Mouse (Mus musculus): ENCODE results near the gene Ccr1l1. TPM values are rescaled to one million over a fixed set of nuclear protein-coding genes. Genes with fewer than 3 reads are reported as not detected.

The Ccr1l1 gene
- polyA plus RNA-seq (2011; ENCODE audit: insufficient read length, low read depth, missing spikeins), result not detected in 2 replicates

DNA sequence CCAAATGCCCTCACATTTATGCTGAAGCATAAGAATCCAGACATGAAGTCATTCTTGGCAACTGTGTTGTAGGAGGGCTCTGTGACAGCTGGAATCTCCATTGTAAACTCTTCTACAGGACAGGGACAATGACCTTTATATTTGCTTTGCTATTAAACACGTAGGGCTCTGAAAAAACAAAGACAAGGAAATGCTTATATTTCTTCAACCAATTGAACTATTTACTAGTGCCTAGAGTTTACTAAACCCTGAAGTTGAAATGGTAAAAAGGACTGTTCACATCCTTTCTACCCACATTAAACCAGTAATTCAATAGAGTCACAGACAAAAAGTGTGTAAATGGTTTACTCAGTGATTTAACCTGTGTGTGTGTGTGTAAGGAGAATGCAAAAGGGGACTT is at the start of gene Ccr1l1:
Ccr1l1 (minus strand) TSS at position 101 of the 400 bp plus-strand sequence.
- Histone ChIP-seq H3K27ac (ENCODE audit: insufficient read depth, low read length) (no peak within 1 kb of the TSS), H3K4me3 (ENCODE audit: insufficient read depth, low read length) (no peak within 1 kb of the TSS), H3K4me1 (ENCODE audit: control insufficient read depth, insufficient read depth, low read length) (no peaks in the 10 kb centered on the region)
- TF ChIP-seq CTCF (IDR thresholded peaks at IDR 0.05; ENCODE audit: borderline replicate concordance, insufficient read depth, low read length) (no peak), POLR2A (IDR thresholded peaks at IDR 0.05; ENCODE audit: low read depth, low read length) (no peak)

DNA sequence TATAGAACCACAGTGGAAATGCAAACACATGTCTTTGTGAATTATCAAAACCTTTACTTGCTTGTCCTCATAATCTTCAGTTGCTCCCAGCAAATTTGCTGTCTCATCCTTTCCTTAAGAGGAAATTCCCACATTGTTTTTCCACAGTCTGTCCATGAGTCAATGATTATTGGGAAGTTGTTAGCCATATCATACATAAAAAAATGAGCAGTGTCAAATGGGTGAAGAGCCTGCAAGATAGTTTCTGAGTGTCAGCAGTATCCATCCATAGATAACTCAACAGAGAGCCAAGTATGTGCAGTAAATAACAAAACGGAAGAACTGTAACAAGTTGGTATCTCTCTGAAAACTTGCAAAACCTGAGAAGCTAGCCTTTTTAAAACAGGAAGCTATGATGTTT is 43.5 kb upstream of the Ccr1l1 start, which contains the start of gene Ccr3:
Ccr3 (plus strand) TSS at position 301 of the 400 bp plus-strand sequence.
- Histone ChIP-seq H3K4me3 (ENCODE audit: insufficient read depth, low read length) (no peak within 1 kb of the TSS), H3K4me1 (ENCODE audit: control insufficient read depth, insufficient read depth, low read length) (no peaks in the 10 kb centered on the region), H3K27ac (ENCODE audit: insufficient read depth, low read length) (no peak within 1 kb of the TSS)
- no peak for TF ChIP-seq CTCF (IDR thresholded peaks at IDR 0.05; ENCODE audit: borderline replicate concordance, insufficient read depth, low read length)
- TF ChIP-seq POLR2A (IDR thresholded peaks at IDR 0.05; ENCODE audit: low read depth, low read length), result no peak

GRCm38 (mm10) chr9:124019887-124020286 is 41.7 kb upstream of the Ccr1l1 start:
- TF ChIP-seq CTCF (IDR thresholded peaks at IDR 0.05; ENCODE audit: borderline replicate concordance, insufficient read depth, low read length) (no peak), POLR2A (IDR thresholded peaks at IDR 0.05; ENCODE audit: low read depth, low read length) (no peak)
- Histone ChIP-seq H3K4me1 (ENCODE audit: control insufficient read depth, insufficient read depth, low read length) (no peaks in the 10 kb centered on the region), H3K4me3 (ENCODE audit: insufficient read depth, low read length) (no peak overlapping the region), H3K27ac (ENCODE audit: insufficient read depth, low read length) (no peak overlapping the region)

DNA sequence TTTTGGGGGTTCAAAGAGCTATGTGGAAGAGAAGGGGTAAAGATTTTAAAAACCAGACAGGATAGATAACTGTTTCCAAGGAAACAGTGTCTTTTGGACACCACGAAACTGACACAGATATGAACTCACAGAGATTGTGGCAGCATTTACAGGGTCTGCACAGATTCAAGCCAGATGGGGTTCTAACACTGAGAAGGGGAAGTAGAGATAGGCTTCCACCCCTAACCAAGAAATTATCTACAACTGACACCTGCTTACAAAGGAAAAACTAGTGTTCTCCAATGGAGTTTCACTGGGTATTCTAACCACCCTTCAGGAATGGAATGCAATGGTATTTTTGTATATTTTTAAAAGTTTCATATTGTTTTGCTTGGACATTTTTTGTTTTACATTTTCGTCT is 37.8 kb upstream of the Ccr1l1 start:
- Histone ChIP-seq H3K27ac (ENCODE audit: insufficient read depth, low read length) (no peak overlapping the region), H3K4me1 (ENCODE audit: control insufficient read depth, insufficient read depth, low read length) (no peaks in the 10 kb centered on the region), H3K4me3 (ENCODE audit: insufficient read depth, low read length) (no peak overlapping the region)
- TF ChIP-seq POLR2A (IDR thresholded peaks at IDR 0.05; ENCODE audit: low read depth, low read length), result no peak
- TF ChIP-seq CTCF (IDR thresholded peaks at IDR 0.05; ENCODE audit: borderline replicate concordance, insufficient read depth, low read length), result no peak

DNA sequence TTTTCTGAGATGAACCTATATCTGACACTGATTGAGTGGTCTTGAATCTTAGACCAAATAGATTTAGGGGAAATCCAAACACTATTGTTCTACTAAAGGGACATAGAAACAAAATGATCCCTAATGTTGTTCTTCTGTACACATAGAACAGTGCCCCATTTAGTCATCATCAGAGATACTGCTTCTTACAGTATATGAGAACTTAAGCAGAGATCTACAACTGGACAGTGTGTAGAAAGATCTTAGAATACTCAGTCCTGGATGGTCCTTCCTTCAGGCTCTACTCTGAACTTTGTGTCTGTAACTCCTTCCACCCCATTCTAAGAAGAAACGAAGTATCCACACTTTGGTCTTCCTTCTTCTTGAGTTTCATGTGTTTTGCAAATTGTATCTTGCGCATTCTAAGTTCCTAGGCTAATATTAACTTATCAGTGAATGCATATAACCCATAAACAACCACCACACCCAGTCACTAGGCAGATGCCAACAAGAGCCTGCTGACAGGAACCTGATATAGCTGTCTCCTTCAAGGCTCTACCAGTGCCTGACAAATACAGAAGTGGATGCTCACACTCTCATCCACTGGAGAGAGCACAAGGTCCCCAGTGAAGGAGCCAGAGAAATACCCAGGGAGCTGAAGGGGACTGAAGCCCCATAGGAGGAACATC is 36.9 kb upstream of the Ccr1l1 start:
- Histone ChIP-seq H3K4me3 (ENCODE audit: insufficient read depth, low read length) (no peak overlapping the region), H3K4me1 (ENCODE audit: control insufficient read depth, insufficient read depth, low read length) (no peaks in the 10 kb centered on the region), H3K27ac (ENCODE audit: insufficient read depth, low read length) (no peak overlapping the region)
- TF ChIP-seq CTCF (IDR thresholded peaks at IDR 0.05; ENCODE audit: borderline replicate concordance, insufficient read depth, low read length), result no peak
- TF ChIP-seq POLR2A (IDR thresholded peaks at IDR 0.05; ENCODE audit: low read depth, low read length), result no peak

DNA sequence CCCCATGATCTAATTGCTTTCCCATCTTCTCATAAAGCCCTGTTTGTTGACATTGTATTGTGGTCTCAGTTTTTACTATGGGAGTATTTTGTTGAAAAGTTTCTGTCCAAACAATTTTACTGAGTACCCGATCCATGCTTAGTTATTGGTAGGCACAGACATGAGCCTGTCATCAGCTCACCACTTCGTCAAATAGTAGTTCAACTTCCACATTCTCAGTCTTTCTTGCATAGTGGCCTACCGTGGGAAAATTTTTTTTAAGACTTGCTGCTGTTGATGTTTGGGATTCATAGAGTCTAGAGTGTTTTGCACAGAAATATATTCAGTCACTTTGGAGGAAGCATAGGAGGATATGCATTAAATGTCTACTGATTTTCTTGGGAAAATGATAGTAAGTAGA is 35.1 kb upstream of the Ccr1l1 start:
- no peak overlapping the region for H3K27ac ChIP-seq (ENCODE audit: insufficient read depth, low read length)
- no peaks in the 10 kb centered on the region for H3K4me1 ChIP-seq (ENCODE audit: control insufficient read depth, insufficient read depth, low read length)
- TF ChIP-seq CTCF (IDR thresholded peaks at IDR 0.05; ENCODE audit: borderline replicate concordance, insufficient read depth, low read length) (no peak), POLR2A (IDR thresholded peaks at IDR 0.05; ENCODE audit: low read depth, low read length) (no peak)
- H3K4me3 ChIP-seq (ENCODE audit: insufficient read depth, low read length), result no peak overlapping the region

- TF ChIP-seq POLR2A (IDR thresholded peaks at IDR 0.05; ENCODE audit: low read depth, low read length), result no peak
- TF ChIP-seq CTCF (IDR thresholded peaks at IDR 0.05; ENCODE audit: borderline replicate concordance, insufficient read depth, low read length), result no peak
Observed at GRCm38 (mm10) chr9:124012691-124013090, 34.5 kb upstream of the Ccr1l1 start.

GRCm38 (mm10) chr9:123999784-124000183 is 21.6 kb upstream of the Ccr1l1 start:
- no peak for TF ChIP-seq CTCF (IDR thresholded peaks at IDR 0.05; ENCODE audit: borderline replicate concordance, insufficient read depth, low read length)
- no peak for TF ChIP-seq POLR2A (IDR thresholded peaks at IDR 0.05; ENCODE audit: low read depth, low read length)
- no peaks in the 10 kb centered on the region for H3K4me1 ChIP-seq (ENCODE audit: control insufficient read depth, insufficient read depth, low read length)

More at GRCm38 (mm10) chr9:124012691-124013090, 34.5 kb upstream of the Ccr1l1 start:
- H3K4me3 ChIP-seq (ENCODE audit: insufficient read depth, low read length), result no peak overlapping the region
- no peak overlapping the region for H3K27ac ChIP-seq (ENCODE audit: insufficient read depth, low read length)
- H3K4me1 ChIP-seq (ENCODE audit: control insufficient read depth, insufficient read depth, low read length), result no peaks in the 10 kb centered on the region

GRCm38 (mm10) chr9:123997719-123998118 is 19.5 kb upstream of the Ccr1l1 start:
- H3K4me3 ChIP-seq (ENCODE audit: insufficient read depth, low read length), result no peak overlapping the region
- no peak overlapping the region for H3K27ac ChIP-seq (ENCODE audit: insufficient read depth, low read length)
- TF ChIP-seq POLR2A (IDR thresholded peaks at IDR 0.05; ENCODE audit: low read depth, low read length) (no peak), CTCF (IDR thresholded peaks at IDR 0.05; ENCODE audit: borderline replicate concordance, insufficient read depth, low read length) (no peak)
- H3K4me1 ChIP-seq (ENCODE audit: control insufficient read depth, insufficient read depth, low read length), result no peaks in the 10 kb centered on the region

More at GRCm38 (mm10) chr9:123999784-124000183, 21.6 kb upstream of the Ccr1l1 start:
- H3K27ac ChIP-seq (ENCODE audit: insufficient read depth, low read length), result no peak overlapping the region
- no peak overlapping the region for H3K4me3 ChIP-seq (ENCODE audit: insufficient read depth, low read length)

- Histone ChIP-seq H3K4me1 (ENCODE audit: control insufficient read depth, insufficient read depth, low read length) (no peaks in the 10 kb centered on the region), H3K4me3 (ENCODE audit: insufficient read depth, low read length) (no peak overlapping the region), H3K27ac (ENCODE audit: insufficient read depth, low read length) (no peak overlapping the region)
- TF ChIP-seq CTCF (IDR thresholded peaks at IDR 0.05; ENCODE audit: borderline replicate concordance, insufficient read depth, low read length) (no peak), POLR2A (IDR thresholded peaks at IDR 0.05; ENCODE audit: low read depth, low read length) (no peak)
Observed at GRCm38 (mm10) chr9:123991312-123991906, 13.2 kb upstream of the Ccr1l1 start.
